Mouse (Mus musculus) forebrain, embryonic 11.5 days (tissue): ENCODE data around the gene Ddit4. TPM values are rescaled to one million over a fixed set of nuclear protein-coding genes. Genes with fewer than 3 reads are reported as not detected.
"Not testable (repeated sequence)": the region's sequence is repeated elsewhere in the genome, so short reads cannot be mapped to it uniquely, and the experiment has no call there.

Experiments
- ATAC-seq: fragments of 200-750 bp; cut with Nextera tagmentation; replicated peaks from 2 replicates; pipeline ENCODE4 v1.8.0; 2017; ENCODE audit warnings: moderate TSS enrichment; ENCODE audit not compliant: low FRiP score
- DNase-seq: peaks from one replicate; pipeline ENCODE4 v3.0.0-alpha.2; 2017; ENCODE audit warnings: low spot score
- H3K27ac ChIP-seq: fragments of 300-500 bp; sonication (generic); 2 replicates; pipeline ENCODE4 v1.5.1; 2014; ENCODE audit warnings: low read depth, low read length
- H3K27me3 ChIP-seq: fragments of 300-500 bp; sonication (generic); 2 replicates; pipeline ENCODE4 v1.6.1; 2014; ENCODE audit warnings: mild to moderate bottlenecking, low read length, mixed read lengths; ENCODE audit not compliant: control insufficient read depth, insufficient read depth
- H3K36me3 ChIP-seq: fragments of 300-500 bp; sonication (generic); 2 replicates; pipeline ENCODE4 v1.6.1; 2014; ENCODE audit warnings: mild to moderate bottlenecking, low read length, moderate library complexity, mixed read lengths; ENCODE audit not compliant: control insufficient read depth, insufficient read depth
- H3K4me1 ChIP-seq: fragments of 300-500 bp; sonication (generic); replicated peaks from 2 replicates; pipeline ENCODE4 v1.6.1; 2014; ENCODE audit warnings: low read length, mixed read lengths; ENCODE audit not compliant: control insufficient read depth, insufficient read depth
- H3K4me2 ChIP-seq: fragments of 300-500 bp; sonication (generic); 2 replicates; pipeline ENCODE4 v1.6.1; 2014; ENCODE audit warnings: low read depth, mild to moderate bottlenecking, low read length, moderate library complexity, mixed read lengths; ENCODE audit not compliant: severe bottlenecking
- H3K4me3 ChIP-seq: fragments of 300-500 bp; sonication (generic); 2 replicates; pipeline ENCODE4 v1.5.1; 2014; ENCODE audit warnings: low read depth, low read length
- H3K9ac ChIP-seq: fragments of 300-500 bp; sonication (generic); 2 replicates; pipeline ENCODE4 v1.6.1; 2014; ENCODE audit warnings: low read length
- H3K9me3 ChIP-seq: fragments of 300-500 bp; sonication (generic); 2 replicates; pipeline ENCODE4 v1.6.1; 2016; ENCODE audit warnings: low read length, mixed read lengths; ENCODE audit not compliant: control insufficient read depth
- WGBS: fragments of 180-500 bp; shearing (Covaris S2); extraction: QIAGEN DNeasy Blood & Tissue Kit; methylation state at CpG from one replicate; pipeline ENCODE4 v1.1.7; 2014; 5-methylcytosine and 5-hydroxymethylcytosine counted together
- polyA plus RNA-seq: library from polyadenylated mRNA; unstranded; fragments of >200 nt; fragmentation: Nextera tagmentation; extraction: Ambion mirVana; gene quantifications from 2 replicates; pipeline ENCODE4 v1.2.1, GENCODE M21; 2014

The Ddit4 gene
- 7.4 and 9.5 TPM in 2 replicates for polyA plus RNA-seq

GRCm38 (mm10) chr10:59951211-59952151 lies at the start of gene Ddit4:
Gene Ddit4, minus strand, starts transcription at chr10:59951834.
- DNase-seq = peak; percentile 100
- WGBS = under 1% methylated on average over 74 of the region's 76 CpGs
- peak; percentile 97 for ATAC-seq

GRCm38 (mm10) chr10:59999057-59999456 lies 47.4 kb upstream of the Ddit4 start:
- no peak overlapping the region for H3K4me2 ChIP-seq
- no peaks in the 10 kb centered on the region for H3K9me3 ChIP-seq
- no peak overlapping the region for H3K9ac ChIP-seq
- H3K4me3 ChIP-seq = no peak overlapping the region
- H3K4me1 ChIP-seq = 0 out of 2 replicates have a peak, but pooled peaks cover 6% of the 10 kb centered on the region
- ATAC-seq (no peak), DNase-seq (no peak)
- 98% methylated on average over 3 of the region's 3 CpGs for WGBS
- no peaks in the 10 kb centered on the region for H3K36me3 ChIP-seq
- no peaks in the 10 kb centered on the region for H3K27me3 ChIP-seq
- no peak overlapping the region for H3K27ac ChIP-seq

More at GRCm38 (mm10) chr10:59951211-59952151, at the start of gene Ddit4:
- Histone ChIP-seq H3K4me2 (peak within 1 kb of the TSS; percentile 96), H3K9ac (peak within 1 kb of the TSS; percentile 94), H3K4me3 (peak within 1 kb of the TSS; percentile 84), H3K27me3 (no peaks in the 10 kb centered on the region), H3K27ac (peak within 1 kb of the TSS; percentile 93), H3K9me3 (no peaks in the 10 kb centered on the region), H3K36me3 (no peaks in the 10 kb centered on the region), H3K4me1 (peaks cover 7% of the 10 kb centered on the region; the same call in 1 of the 2 replicates)

- Histone ChIP-seq H3K36me3 (no peaks in the 10 kb centered on the region), H3K27ac (no peak overlapping the region), H3K4me1 (0 out of 2 replicates have a peak, but pooled peaks cover 6% of the 10 kb centered on the region), H3K27me3 (no peaks in the 10 kb centered on the region), H3K4me3 (no peak overlapping the region), H3K9ac (no peak overlapping the region), H3K4me2 (no peak overlapping the region), H3K9me3 (no peaks in the 10 kb centered on the region)
- 21% methylated on average over 7 of the region's 7 CpGs for WGBS
- DNase-seq (no peak), ATAC-seq (no peak)
Observed at GRCm38 (mm10) chr10:59997591-59997990, 46.0 kb upstream of the Ddit4 start.

- H3K27ac ChIP-seq = no peak overlapping the region
- no peak for DNase-seq
- H3K4me3 ChIP-seq = no peak overlapping the region
- H3K9ac ChIP-seq = no peak overlapping the region
- no peaks in the 10 kb centered on the region for H3K9me3 ChIP-seq
- H3K27me3 ChIP-seq = no peaks in the 10 kb centered on the region
- no peak for ATAC-seq
- 96% methylated on average over 6 of the region's 6 CpGs for WGBS
- no peaks in the 10 kb centered on the region for H3K4me1 ChIP-seq
- H3K4me2 ChIP-seq = no peak overlapping the region
- no peaks in the 10 kb centered on the region for H3K36me3 ChIP-seq
Observed at GRCm38 (mm10) chr10:59995889-59996288, 44.3 kb upstream of the Ddit4 start.

- H3K27ac ChIP-seq, ATAC-seq, H3K9ac ChIP-seq, H3K4me3 ChIP-seq, H3K27me3 ChIP-seq, H3K4me2 ChIP-seq, H3K36me3 ChIP-seq, DNase-seq, H3K9me3 ChIP-seq, H3K4me1 ChIP-seq: not testable (repeated sequence)
- 87% methylated on average over 2 of the region's 3 CpGs for WGBS
Observed at GRCm38 (mm10) chr10:59993813-59994212, 42.2 kb upstream of the Ddit4 start.

GRCm38 (mm10) chr10:59992024-59992423 lies 40.4 kb upstream of the Ddit4 start:
- no peak overlapping the region for H3K4me2 ChIP-seq
- no peak overlapping the region for H3K27ac ChIP-seq
- ATAC-seq (no peak), DNase-seq (no peak)
- no peaks in the 10 kb centered on the region for H3K4me1 ChIP-seq
- H3K9me3 ChIP-seq = no peaks in the 10 kb centered on the region
- no peak overlapping the region for H3K9ac ChIP-seq
- WGBS = 94% methylated on average over 8 of the region's 8 CpGs
- no peaks in the 10 kb centered on the region for H3K27me3 ChIP-seq
- H3K36me3 ChIP-seq = peaks cover 13% of the 10 kb centered on the region; the same call in 1 of the 2 replicates
- no peak overlapping the region for H3K4me3 ChIP-seq

GRCm38 (mm10) chr10:59991262-59991880 lies 39.7 kb upstream of the Ddit4 start:
- Histone ChIP-seq H3K9me3 (no peaks in the 10 kb centered on the region), H3K4me2 (no peak overlapping the region), H3K9ac (no peak overlapping the region), H3K4me3 (no peak overlapping the region), H3K27ac (no peak overlapping the region), H3K4me1 (no peaks in the 10 kb centered on the region), H3K27me3 (no peaks in the 10 kb centered on the region), H3K36me3 (peaks cover 13% of the 10 kb centered on the region; the same call in 1 of the 2 replicates)
- DNase-seq (no peak), ATAC-seq (no peak)
- 88% methylated on average over 9 of the region's 9 CpGs for WGBS

- H3K27me3 ChIP-seq = no peaks in the 10 kb centered on the region
- ATAC-seq (no peak), DNase-seq (no peak)
- H3K4me3 ChIP-seq = no peak overlapping the region
- peaks cover 13% of the 10 kb centered on the region; the same call in 1 of the 2 replicates for H3K36me3 ChIP-seq
- no peak overlapping the region for H3K4me2 ChIP-seq
- no peak overlapping the region for H3K27ac ChIP-seq
- WGBS = 97% methylated on average over 9 of the region's 9 CpGs
- H3K4me1 ChIP-seq = no peaks in the 10 kb centered on the region
- no peaks in the 10 kb centered on the region for H3K9me3 ChIP-seq
- no peak overlapping the region for H3K9ac ChIP-seq
Observed at GRCm38 (mm10) chr10:59990393-59990792, 38.8 kb upstream of the Ddit4 start.
